Mouse (Mus musculus): ENCODE results near the gene Dpep3.

Dpep3 gene

DNA sequence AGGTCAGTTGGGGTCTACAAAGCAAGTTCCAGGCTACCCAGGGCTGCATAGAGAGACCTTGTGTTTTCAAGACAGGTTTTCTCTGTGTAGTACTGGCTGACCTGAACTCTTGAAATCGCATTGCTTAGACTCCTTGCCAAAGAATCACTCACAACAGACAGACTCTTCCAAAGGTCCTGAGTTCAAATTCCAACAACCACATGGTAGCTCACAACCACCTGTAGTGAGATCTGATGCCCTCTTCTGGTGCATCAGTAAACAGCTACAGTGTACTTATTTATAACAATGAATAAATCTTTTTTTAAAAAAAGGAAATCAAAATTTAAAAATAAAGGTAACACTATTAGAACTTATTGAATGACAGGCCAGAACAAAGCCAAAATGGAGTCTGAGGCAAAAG lies 1.9 kb upstream of the Dpep3 start:
- in situ Hi-C loops (cut with MboI, MseI) = no loop called here

DNA sequence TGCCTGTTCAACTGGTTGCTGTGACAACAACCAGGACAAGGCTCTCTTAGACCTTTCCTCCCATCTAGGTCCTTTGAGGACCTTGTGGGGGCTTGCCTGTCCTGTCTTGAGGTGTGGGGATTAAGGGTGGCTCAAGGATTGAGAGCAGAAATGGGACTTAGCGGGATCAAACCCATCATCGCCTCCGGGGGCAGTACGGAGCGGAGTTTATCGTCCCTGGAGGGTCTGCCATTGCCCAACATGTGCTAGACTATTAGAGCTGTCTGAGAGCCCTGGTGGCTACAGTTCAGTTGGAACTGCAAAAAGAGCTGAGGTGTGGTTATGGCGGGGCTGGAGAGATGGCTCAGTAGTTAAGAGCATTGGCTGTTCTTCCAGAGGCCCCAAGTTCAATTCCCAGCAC lies 3.9 kb downstream of the Dpep3 start:
- in situ Hi-C loops (cut with MboI, MseI) = no loop called here

DNA sequence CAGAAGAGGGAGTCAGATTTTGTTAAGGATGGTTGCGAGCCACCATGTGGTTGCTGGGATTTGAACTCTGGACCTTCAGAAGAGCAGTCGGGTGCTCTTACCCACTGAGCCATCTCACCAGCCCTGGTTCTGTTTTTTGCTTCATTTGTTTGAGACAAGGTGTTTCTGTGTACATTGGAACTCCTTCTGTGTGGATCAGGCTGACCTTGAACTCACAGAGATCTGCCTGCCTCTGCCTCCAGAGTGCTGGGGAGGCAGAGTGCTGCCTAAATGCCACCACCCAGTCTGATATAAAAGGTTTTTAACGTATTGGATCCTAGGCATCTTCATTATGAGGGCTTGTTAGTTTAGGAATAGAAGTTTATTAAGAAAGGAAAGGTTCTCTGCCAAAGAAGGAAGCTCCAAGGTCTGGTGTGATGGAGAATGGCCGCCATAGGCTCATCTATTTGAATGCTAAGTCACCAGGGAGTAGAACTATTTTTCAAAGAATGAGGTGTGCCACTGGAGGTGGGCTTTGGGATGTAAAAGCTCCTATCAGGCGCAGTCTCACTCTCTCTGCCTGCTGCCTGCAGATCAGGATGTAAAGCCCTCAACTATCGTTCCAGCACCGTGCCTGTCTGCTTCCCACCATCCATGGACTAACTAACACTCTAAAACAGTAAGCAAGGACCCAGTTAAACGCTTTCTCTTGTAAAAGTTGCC lies 8.1 kb downstream of the Dpep3 start:
- in situ Hi-C loops (cut with MboI, MseI) = no loop called here

DNA sequence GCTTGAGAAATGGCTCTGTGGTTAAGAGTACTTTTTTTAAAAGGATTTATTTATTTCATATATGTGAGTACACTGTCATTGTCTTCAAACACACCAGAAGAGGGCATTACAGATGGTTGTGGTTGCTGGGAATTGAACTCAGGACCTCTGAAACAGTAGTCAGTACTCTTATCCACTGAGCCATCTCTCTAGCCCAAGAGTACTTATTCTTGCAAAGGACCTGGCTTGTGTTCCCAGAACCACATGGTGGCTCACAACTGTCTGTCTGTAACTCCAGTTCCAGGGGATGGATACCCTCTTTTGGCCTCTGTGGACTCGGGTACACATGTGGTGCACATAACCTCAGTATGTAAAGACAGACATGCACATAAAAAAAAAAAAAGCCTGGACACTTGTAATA lies 9.9 kb downstream of the Dpep3 start:
- in situ Hi-C loops (cut with MboI, MseI) = no loop called here

DNA sequence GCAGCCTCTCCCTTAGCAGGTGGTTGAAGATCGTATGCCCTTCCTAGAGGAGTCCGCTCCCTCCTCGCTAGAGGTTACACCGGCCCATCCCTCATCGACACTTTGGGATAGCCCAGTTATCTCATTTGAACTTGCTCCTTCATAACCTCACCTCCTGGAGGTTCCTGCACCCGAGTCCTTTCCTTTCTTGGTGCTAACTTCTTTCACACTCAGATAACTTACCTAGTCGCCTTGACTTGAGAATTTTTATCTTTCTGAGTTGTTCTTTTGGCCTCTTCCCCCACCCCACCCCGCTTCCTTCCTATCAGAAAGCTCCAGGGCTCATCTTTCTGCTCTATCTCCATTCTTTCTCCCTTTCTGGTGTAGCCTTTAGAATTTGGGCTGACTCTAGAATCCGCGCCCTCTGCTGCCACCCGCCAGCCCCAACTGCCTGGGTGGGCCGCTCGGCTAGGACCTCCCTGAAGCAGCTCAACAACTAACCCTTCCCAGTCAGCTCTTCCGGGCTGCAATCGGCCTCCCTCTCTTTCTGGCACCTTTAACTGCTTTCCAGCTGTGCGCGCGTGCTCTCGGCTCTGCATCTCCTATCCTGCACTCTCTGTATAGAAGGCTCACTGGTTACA lies 12.4 kb downstream of the Dpep3 start:
- in situ Hi-C loops (cut with MboI, MseI) = no loop called here

DNA sequence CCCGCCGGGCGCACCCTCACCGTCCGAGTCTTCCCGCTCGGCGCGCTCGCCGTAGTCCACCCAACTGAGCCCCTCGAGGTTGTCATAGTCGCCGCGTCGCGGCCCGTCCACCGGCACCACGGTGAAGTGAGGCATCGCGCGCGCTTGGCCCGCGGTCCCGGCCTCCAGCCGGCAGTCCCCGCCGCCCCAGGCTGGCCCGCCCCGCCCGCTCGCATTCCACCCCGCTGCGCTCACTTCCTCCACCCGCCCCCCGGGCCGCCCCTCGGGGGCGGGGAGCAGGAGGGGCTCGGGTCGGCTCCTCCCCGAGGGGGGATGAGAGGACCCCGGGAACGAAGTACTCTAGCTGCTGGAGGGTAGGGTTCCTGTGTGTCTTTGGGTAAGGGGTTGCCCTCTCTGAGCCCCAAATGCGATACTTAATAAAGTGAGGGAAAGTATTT lies 13.3 kb downstream of the Dpep3 start, which contains the start of gene Slc12a4:
Gene Slc12a4, minus strand, starts transcription at position 193 of the 437 bp plus-strand sequence.
- in situ Hi-C loops (cut with MboI, MseI) = no loop called here

DNA sequence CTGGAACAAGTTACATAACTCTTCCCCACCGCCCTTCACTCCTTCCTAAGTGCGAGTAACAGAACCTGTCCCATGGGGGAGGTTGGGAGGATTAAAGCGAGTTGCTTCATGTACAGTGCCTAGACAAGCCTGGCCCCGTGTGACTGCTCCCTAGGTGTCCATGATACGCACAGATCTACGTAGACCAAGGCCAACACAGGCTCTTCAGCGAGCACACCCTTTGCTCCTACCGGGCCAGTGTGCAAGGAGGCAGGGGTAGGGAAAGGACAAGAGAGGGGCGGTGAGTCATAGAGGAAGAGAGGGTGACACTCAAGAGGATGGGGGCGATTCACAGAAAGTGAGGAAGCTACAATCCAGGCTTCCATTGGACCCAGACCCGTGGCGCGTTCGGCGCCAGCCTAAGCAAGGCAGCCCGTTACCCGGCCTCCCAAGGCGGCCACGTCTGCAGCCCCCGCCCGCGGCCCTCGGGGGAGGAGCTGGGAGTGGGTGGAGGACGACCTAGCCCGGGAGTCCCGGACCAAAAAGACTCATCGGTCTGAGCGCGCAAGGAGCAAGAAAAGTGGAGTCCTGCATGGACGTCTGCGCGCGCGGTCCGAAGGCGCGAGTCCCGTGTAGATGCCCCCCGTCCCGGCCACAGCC lies 13.8 kb downstream of the Dpep3 start:
- in situ Hi-C loops (cut with MboI, MseI) = no loop called here

DNA sequence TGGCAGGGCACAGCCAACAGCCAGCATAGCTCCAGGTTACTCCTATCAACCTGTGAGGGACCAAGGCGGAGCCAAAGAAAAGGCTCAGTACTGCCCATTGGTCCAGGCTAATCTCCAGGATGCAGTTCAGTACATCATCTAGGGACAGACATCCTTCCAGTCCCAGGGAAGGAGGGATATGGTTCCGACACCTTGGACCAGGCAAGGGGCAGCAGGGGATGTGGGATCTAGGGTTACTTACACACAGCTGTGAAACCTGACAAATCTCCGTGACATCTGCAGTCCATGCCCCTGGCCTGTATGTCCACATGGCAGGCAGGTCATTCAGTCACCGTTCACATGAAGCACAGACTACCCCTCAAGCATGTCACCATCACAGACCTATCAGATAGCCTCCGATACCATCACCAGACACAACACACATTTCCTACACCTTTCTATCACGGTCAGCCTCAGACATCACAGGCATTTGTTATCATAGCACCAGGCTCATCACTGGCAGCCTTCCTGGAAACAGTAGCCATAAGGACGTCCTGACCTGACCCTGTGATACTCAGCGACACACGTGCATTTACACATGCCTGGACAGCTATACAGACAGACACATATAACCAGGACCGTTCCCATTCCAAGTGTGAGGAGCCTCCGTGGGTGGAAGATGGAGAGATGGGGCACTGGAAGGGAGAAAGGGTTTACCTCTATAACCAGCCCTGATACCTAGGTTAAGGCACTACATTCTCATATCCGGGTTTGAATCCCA lies 14.5 kb downstream of the Dpep3 start:
- in situ Hi-C loops (cut with MboI, MseI) = no loop called here

DNA sequence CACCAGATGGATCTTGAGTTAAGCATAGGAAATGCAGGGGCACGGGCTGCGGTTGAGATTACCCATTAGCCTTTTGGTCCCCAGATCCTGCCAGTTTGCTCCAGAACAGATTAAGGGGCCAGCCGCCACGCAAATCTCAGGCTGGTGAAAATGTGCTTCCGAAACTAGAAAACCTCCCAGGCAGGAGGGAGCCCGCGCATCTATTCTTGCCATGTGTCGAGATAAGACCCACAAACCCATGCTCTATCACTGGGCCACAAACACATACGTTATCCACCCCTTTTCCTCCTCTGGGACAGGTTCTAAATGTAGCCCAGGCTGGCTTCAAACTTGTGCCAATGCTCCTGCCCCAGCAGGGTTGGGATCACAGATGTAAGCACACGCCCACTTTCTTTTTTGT lies 17.7 kb downstream of the Dpep3 start:
- in situ Hi-C loops (cut with MboI, MseI) = no loop called here

DNA sequence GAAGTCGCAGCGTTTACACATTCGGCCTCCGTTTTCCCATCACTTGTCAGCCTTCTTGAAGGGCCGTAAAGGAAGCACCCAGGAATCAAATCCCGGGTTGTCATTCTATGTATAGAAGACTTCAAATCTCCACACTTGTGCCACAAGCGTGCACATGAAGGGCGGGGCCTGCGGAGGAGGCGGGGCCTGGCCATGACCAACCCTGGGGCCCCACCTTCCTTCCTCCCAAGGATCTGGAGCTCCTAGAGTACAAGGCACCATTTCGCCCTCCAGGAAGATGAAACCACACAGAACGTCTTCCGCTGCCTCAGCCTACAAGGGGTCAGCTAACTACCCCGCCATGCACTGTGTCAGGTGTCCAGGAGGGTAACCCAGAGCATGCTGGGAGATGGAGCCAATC lies 18.1 kb downstream of the Dpep3 start:
- in situ Hi-C loops (cut with MboI, MseI) = no loop called here

DNA sequence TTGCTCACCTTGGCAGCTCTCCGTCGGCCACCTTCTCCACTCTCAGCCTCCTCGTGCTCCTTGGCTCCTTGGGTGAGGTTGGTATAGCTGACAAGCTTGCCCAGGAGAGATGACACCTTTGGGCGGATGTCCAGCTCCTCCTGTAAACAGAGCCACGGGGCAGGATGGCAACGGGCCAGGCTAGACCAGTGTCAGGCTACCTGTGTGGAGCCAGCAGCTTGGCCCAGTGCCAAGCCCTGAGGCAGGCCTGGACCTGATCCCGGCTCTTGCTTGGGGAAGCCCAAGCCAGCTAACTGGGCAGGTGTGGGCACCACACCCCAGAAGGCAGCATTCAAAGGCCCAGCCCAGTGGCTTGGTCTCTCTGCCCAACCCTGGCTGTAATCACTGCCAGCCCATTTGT lies 19.9 kb downstream of the Dpep3 start:
- in situ Hi-C loops (cut with MboI, MseI) = no loop called here

DNA sequence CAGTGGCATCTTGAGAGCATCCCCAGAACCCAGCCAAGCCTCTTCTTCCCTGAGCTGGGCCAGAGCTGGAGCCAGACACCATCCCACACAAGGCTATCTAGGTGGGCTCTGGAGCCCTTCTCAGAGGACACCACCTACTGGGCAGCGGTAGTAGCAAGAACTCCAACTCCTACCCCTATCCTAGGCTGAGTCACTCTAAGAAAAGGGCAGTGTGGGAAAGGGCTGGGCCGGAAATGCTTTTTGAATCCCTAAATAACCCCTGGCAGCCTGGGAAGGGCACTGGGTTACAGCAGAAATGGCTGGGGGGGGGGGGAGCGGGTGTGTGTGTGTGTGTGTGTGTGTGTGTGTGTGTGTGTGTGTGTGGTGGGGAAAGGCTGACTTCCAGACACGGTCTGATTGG lies 21.4 kb downstream of the Dpep3 start:
- in situ Hi-C loops (cut with MboI, MseI) = no loop called here

DNA sequence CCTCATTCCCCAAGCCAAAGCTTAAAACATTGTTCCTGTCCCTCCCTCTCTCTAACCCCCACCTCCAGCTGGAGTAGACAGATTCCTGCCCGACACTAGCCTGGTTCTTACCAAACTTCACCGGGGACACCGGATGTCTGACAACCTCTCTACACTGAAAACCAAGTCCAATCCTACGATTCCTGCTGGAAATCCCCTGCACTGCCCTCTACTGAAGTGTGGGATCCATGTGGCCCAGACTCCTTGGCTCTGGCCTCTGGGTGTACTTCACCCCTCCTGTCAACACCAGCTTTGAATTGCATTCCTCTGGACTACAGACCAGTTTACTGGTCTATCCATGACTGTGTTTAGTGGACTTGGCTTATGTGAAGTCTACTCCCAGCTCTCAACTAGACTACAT lies 22.7 kb downstream of the Dpep3 start:
- in situ Hi-C loops (cut with MboI, MseI) = no loop called here

DNA sequence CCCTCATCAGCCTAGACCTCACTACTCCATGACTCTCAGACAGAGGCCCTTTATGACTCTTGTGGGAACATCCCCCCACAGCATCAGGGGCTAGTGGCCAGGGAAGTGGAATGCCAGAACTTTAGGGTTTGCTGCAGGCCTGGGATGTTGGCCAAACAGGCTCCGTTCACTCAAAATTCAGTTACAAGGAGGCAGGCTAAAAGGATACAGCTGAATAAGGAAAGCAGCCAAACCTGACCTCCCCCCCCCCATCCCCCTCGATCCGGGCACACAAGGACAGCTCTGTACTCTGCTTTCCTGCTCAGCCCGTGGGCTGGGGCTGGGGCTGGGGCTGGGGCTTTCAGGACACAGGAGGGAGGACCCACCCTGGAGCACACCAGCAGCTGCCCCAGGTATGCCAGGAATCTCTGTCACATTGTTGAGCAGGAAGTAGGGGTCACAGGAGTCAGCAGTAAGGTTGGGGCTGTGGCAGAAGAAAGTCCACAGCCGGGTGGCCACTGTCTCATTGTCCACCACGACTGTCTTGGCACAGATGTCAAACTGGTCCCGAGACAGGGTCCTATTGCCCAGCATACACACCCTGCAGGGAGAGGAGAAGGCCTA lies 28.1 kb downstream of the Dpep3 start:
- in situ Hi-C loops (cut with MboI, MseI) = no loop called here

DNA sequence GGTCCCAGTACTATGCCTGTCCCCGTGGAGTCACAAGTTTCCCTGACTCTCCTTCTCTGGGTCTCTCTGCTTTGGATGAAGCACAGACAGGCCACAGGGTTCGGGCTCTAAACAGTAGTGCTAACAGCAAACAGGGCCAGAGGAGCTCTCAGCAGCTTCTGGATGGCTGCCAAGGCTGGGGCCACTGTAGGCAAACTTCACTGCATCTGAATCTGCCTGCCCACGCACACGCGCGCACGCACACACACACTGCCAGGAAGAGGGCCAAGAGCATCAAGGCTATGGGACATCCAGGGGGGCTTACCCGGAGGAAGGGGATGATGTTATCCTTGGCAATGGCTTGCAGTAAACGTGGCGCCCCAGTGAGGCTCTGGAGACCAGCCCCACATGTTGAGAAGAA lies 29.9 kb downstream of the Dpep3 start:
- in situ Hi-C loops (cut with MboI, MseI) = no loop called here

DNA sequence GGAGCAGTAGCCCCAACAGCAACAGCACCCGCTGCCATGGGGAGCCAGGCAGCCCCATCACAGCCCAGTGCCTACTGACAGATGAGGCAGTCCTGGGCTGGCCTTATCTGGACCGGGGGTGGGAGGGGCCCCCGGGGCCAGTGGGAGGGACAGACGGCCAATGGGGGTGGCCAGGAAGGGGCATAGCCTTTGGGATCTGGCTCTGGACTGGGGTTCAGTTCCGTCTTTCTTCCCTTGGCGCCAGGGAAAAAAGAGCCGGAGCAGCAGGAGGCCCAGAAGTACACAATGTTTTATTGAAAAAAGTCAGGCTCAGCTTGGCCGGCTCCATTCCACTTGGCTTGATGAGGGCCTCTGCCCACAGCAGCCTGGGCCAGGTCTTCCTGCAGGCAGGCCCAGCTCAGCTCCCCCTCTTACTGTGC lies 35.9 kb downstream of the Dpep3 start, which contains the start of gene Lcat:
Gene Lcat, minus strand, starts transcription at position 62 of the 419 bp plus-strand sequence.
- in situ Hi-C loops (cut with MboI, MseI) = no loop called here

DNA sequence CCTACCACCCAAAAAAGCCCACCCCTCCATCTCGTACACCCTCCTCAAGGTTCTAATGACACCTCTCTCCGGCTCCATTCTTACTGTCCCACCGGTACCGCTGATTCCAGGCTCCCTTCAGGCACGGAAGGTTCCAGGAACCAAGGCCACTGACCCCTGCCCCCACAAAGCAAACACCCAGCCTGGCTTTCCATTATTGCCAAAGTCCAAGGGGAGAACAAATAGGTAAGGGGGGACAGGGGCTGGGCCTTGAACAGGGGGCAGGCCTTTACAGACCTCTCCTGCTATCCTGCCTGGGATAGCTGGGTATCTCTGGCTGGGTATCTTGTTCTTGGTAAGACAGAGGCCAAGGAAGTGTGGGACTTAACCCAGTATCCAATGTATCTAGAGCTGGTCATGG lies 36.7 kb downstream of the Dpep3 start:
- in situ Hi-C loops (cut with MboI, MseI) = no loop called here

DNA sequence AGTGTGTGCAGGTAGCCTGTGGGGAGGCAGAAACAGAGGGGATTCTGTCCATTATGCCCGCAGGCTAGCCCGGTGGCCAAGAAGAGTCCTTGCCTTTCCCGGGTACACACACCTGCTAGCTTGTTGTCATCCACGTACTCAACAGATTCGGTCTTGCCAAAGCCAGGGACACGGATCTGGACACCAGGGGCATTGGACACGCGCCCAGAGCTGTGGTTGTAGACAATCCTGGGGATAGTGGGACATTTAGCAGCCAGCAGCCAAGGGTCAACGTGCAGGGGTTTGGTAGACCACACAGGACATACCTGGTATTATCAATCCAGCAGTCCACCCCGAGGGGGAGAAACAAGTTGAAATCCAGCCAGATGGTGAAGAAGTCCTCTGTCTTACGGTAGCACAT lies 37.2 kb downstream of the Dpep3 start:
- in situ Hi-C loops (cut with MboI, MseI) = no loop called here

DNA sequence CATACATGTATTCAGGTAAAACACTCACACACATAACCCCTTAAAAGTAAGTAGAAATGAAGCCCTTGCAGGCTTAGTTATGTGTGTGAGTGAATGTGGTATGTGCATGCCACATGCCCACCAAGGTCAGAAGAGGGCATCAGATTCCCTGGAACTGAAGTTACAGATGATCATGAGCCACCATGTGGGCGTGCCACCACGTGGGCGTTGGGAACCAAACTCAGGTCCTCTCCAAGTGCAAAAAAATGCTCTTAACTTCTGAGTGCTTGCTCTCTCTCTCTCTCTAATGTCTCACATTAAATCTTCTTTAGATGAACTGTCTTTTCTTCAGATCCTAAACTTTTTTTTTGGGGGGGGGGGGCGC lies 40.9 kb downstream of the Dpep3 start, which contains the start of gene Psmb10:
Gene Psmb10, minus strand, starts transcription at position 139 of the 364 bp plus-strand sequence.
- in situ Hi-C loops (cut with MboI, MseI) = loop anchor here (10.0 kb wide), 1 partner anchor 53 kb away; the partner anchor contains the start of gene Edc4

DNA sequence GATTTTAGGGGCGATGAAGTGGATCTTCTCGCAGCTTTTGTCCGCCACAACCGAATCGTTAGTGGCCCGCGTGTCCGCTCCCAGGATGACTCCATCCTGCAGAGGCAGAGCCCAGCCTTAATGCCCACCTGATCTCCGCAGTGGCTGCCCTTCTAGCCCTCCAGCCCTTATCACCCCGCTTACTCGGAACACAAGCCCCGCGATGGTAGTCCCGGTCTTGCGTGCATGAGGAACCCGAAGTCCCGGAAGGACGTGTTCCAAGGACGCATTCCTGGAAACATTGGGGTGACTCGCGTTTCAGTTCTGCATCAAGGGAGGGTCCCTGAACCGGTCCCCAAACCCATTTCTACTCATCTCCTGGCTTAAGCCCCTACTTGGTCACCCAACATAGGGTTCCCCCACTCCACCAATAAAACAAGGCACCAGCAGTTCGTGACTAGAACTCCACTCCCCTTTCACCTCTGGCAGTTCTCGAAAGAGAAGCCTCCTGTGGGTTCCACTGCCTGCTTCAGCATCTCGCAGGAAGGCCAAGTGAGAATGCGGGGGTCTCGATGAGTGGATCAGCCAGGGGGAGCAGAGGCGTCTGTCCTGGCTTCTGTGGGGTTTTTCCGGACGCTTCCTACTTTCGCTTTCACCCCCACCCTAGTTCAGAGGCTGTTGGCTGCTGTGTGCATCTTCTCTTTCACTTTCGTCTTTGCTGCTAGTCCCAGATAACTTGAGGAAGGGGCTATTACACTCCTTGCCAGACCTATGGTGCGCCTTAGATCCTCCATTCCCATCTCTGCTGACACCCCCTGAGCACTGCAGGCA lies 41.5 kb downstream of the Dpep3 start:
- in situ Hi-C loops (cut with MboI, MseI) = loop anchor here (10.0 kb wide), 1 partner anchor 53 kb away; the partner anchor contains the start of gene Edc4

Measured in regulatory T cell (primary cell).